Mouse (Mus musculus): Measurements from ENCODE around the gene Kif26b. TPM values are rescaled to one million over a fixed set of nuclear protein-coding genes. Genes with fewer than 3 reads are reported as not detected.
A peak's percentile ranks its signal among the peaks of the same experiment; 100 is the strongest.

Kif26b gene
- total RNA-seq, 2 experiments from 2014 or later = 0.04 to 0.20 TPM

GRCm38 (mm10) chr1:178585366-178586020 is 56.6 kb downstream of the Kif26b start:
- ATAC-seq (ENCODE audit: poor library complexity, severe bottlenecking) = no peak

GRCm38 (mm10) chr1:178590229-178591171 is 61.6 kb downstream of the Kif26b start:
- peak; percentile 27; the same call in 1 of the 2 replicates for ATAC-seq (ENCODE audit: poor library complexity, severe bottlenecking)

GRCm38 (mm10) chr1:178597113-178597512 is 68.2 kb downstream of the Kif26b start:
- no peak for ATAC-seq (ENCODE audit: poor library complexity, severe bottlenecking)

- no peak for ATAC-seq (ENCODE audit: poor library complexity, severe bottlenecking)
Observed at GRCm38 (mm10) chr1:178597757-178598156, 68.8 kb downstream of the Kif26b start.

GRCm38 (mm10) chr1:178600851-178601569 is 72.1 kb downstream of the Kif26b start:
- no peak for ATAC-seq (ENCODE audit: poor library complexity, severe bottlenecking)

GRCm38 (mm10) chr1:178609151-178609775 is 80.3 kb downstream of the Kif26b start:
- no peak for ATAC-seq (ENCODE audit: poor library complexity, severe bottlenecking)

GRCm38 (mm10) chr1:178611512-178611911 is 82.6 kb downstream of the Kif26b start:
- no peak for ATAC-seq (ENCODE audit: poor library complexity, severe bottlenecking)

- no peak; the same call in 1 of the 2 replicates for ATAC-seq (ENCODE audit: poor library complexity, severe bottlenecking)
Observed at GRCm38 (mm10) chr1:178621301-178621700, 92.4 kb downstream of the Kif26b start.

- ATAC-seq (ENCODE audit: poor library complexity, severe bottlenecking) = no peak
Observed at GRCm38 (mm10) chr1:178623889-178624288, 95.0 kb downstream of the Kif26b start.

- no peak for ATAC-seq (ENCODE audit: poor library complexity, severe bottlenecking)
Observed at GRCm38 (mm10) chr1:178626961-178627381, 98.0 kb downstream of the Kif26b start.

GRCm38 (mm10) chr1:178630042-178630441 is 101.1 kb downstream of the Kif26b start:
- ATAC-seq (ENCODE audit: poor library complexity, severe bottlenecking) = no peak

- ATAC-seq (ENCODE audit: poor library complexity, severe bottlenecking) = no peak
Observed at GRCm38 (mm10) chr1:178631863-178632262, 102.9 kb downstream of the Kif26b start.

- ATAC-seq (ENCODE audit: poor library complexity, severe bottlenecking) = no peak
Observed at GRCm38 (mm10) chr1:178634359-178635085, 105.6 kb downstream of the Kif26b start.

GRCm38 (mm10) chr1:178635470-178635869 is 106.5 kb downstream of the Kif26b start:
- ATAC-seq (ENCODE audit: poor library complexity, severe bottlenecking) = no peak

GRCm38 (mm10) chr1:178637293-178637692 is 108.4 kb downstream of the Kif26b start:
- ATAC-seq (ENCODE audit: poor library complexity, severe bottlenecking) = no peak

- ATAC-seq (ENCODE audit: poor library complexity, severe bottlenecking) = no peak
Observed at GRCm38 (mm10) chr1:178639951-178640350, 111.0 kb downstream of the Kif26b start.

- ATAC-seq (ENCODE audit: poor library complexity, severe bottlenecking) = peak; percentile 43
Observed at GRCm38 (mm10) chr1:178640719-178641455, 112.0 kb downstream of the Kif26b start.

GRCm38 (mm10) chr1:178641788-178642187 is 112.9 kb downstream of the Kif26b start:
- peak; percentile 41 for ATAC-seq (ENCODE audit: poor library complexity, severe bottlenecking)

- no peak for ATAC-seq (ENCODE audit: poor library complexity, severe bottlenecking)
Observed at GRCm38 (mm10) chr1:178644954-178645353, 116.0 kb downstream of the Kif26b start.
